Mouse (Mus musculus): Measurements from ENCODE around the gene Dusp23. TPM values are rescaled to one million over a fixed set of nuclear protein-coding genes. Genes with fewer than 3 reads are reported as not detected.

Gene Dusp23
- polyA plus RNA-seq, 1 experiment from 2014 or later: 19.7 TPM

DNA sequence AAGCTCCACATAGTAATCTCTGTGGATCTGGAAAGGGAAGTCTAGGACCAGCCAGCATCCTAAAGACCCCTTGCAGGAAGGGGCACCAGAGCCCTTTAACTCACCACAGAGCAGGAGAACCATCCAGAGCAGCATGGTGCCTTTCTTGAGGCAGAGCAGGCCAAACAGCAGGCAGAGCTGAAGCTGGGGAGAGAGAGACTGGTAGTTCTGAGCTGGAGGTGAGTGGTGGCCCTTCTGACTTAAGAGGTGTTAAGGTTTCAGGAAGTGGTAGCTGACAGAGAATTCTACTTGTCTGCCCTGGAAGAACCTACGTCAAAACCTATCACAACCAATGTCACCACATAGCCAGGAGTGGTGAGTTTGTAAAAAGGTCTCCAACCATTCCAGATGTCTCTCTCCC, 30.4 kb downstream of the Dusp23 start, which contains the start of gene Fcrl6:
Fcrl6 (minus strand) TSS at position 226 of the 400 bp plus-strand sequence.
- Histone ChIP-seq H3K9me3 (ENCODE audit: control insufficient read depth) (no peaks in the 10 kb centered on the region), H3K4me2 (replicated peaks; ENCODE audit: low read depth) (no peak within 1 kb of the TSS), H3K4me3 (ENCODE audit: low read depth, low read length) (no peak within 1 kb of the TSS), H3K9ac (ENCODE audit: low read depth, low read length) (no peak within 1 kb of the TSS), H3K27ac (ENCODE audit: low read depth, low read length) (no peak within 1 kb of the TSS), H3K27me3 (replicated peaks; ENCODE audit: control insufficient read depth, insufficient read depth, low read length) (no peaks in the 10 kb centered on the region), H3K4me1 (replicated peaks; ENCODE audit: control insufficient read depth, insufficient read depth, low read length) (no peaks in the 10 kb centered on the region), H3K36me3 (ENCODE audit: control insufficient read depth, insufficient read depth) (no peaks in the 10 kb centered on the region)
- ATAC-seq: no peak
- TF ChIP-seq CTCF (IDR thresholded peaks at IDR 0.05; ENCODE audit: low read depth): no peak
- 71% methylated on average over 1 of the region's 1 CpGs for WGBS

DNA sequence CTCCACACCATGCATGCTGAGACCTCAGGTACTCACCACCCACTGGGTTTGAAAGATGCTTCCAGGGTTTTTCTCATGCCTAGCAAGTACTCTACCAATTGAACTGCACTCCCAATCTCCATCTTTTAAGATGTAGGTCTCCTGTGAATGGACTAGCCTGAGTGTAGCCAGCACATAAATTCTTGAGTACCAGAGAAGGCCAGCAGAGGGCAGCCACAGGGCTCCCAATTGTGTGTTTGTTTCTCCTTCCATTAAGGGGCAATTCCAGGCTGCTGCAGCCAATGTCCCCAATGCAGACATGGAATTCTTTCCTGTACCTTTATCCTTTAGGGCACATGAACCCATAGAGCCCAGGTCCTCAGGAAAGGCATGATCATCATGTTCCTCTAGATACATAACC, 38.3 kb downstream of the Dusp23 start:
- Histone ChIP-seq H3K4me3 (ENCODE audit: low read depth, low read length) (no peak overlapping the region), H3K27me3 (replicated peaks; ENCODE audit: control insufficient read depth, insufficient read depth, low read length) (no peaks in the 10 kb centered on the region), H3K36me3 (ENCODE audit: control insufficient read depth, insufficient read depth) (no peaks in the 10 kb centered on the region), H3K4me2 (replicated peaks; ENCODE audit: low read depth) (no peak overlapping the region), H3K9me3 (ENCODE audit: control insufficient read depth) (no peaks in the 10 kb centered on the region), H3K9ac (ENCODE audit: low read depth, low read length) (no peak overlapping the region), H3K27ac (ENCODE audit: low read depth, low read length) (no peak overlapping the region), H3K4me1 (replicated peaks; ENCODE audit: control insufficient read depth, insufficient read depth, low read length) (no peaks in the 10 kb centered on the region)
- TF ChIP-seq CTCF (IDR thresholded peaks at IDR 0.05; ENCODE audit: low read depth): peak; percentile 77
- no peak for ATAC-seq

DNA sequence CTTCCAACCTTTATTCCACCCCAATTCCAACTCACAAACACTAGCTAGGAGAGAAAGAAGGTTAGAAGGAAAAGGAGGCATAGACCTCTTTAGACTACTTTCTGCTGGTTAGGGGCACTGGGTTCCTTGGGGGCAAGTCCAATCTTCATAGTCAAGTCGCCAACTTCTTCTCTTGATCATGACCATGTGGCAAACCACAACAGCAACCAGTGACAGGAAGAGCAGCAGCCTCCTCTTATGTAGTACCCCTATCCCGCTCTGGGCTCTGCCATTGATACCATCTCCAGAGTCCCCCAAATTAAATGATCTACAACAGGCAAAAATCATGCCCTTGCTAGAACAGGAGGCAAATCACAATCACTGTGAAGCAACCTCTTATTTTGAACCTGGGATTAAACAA, 38.8 kb downstream of the Dusp23 start:
- ATAC-seq: no peak
- no peak for TF ChIP-seq CTCF (IDR thresholded peaks at IDR 0.05; ENCODE audit: low read depth)
- Histone ChIP-seq H3K27me3 (replicated peaks; ENCODE audit: control insufficient read depth, insufficient read depth, low read length) (no peaks in the 10 kb centered on the region), H3K4me1 (replicated peaks; ENCODE audit: control insufficient read depth, insufficient read depth, low read length) (no peaks in the 10 kb centered on the region), H3K27ac (ENCODE audit: low read depth, low read length) (no peak overlapping the region), H3K4me3 (ENCODE audit: low read depth, low read length) (no peak overlapping the region), H3K4me2 (replicated peaks; ENCODE audit: low read depth) (no peak overlapping the region), H3K9ac (ENCODE audit: low read depth, low read length) (no peak overlapping the region), H3K9me3 (ENCODE audit: control insufficient read depth) (no peaks in the 10 kb centered on the region), H3K36me3 (ENCODE audit: control insufficient read depth, insufficient read depth) (no peaks in the 10 kb centered on the region)
- WGBS: 81% methylated on average over 2 of the region's 2 CpGs

DNA sequence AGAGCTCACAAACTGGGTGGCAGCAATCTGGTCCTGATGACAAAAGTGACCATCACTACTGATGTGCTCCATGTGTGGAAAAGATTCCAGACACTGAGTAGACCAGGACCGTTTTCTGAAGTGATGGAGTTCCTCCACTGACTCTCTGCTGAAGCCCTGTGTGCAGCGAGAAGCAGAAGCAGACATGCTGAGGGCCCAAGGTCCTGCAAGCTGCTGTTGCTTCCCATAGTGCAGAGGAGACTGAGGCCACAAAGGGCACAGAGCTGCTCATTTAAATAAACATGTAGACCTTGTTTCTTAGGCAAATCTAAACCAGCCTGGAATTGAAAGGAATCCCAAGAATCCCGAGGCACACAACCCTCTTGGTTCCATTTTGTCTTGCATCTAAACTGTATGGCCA, 39.4 kb downstream of the Dusp23 start:
- WGBS: 74% methylated on average over 3 of the region's 3 CpGs
- Histone ChIP-seq H3K4me3 (ENCODE audit: low read depth, low read length) (no peak overlapping the region), H3K36me3 (ENCODE audit: control insufficient read depth, insufficient read depth) (no peaks in the 10 kb centered on the region), H3K9ac (ENCODE audit: low read depth, low read length) (no peak overlapping the region), H3K4me2 (replicated peaks; ENCODE audit: low read depth) (no peak overlapping the region), H3K27ac (ENCODE audit: low read depth, low read length) (no peak overlapping the region), H3K27me3 (replicated peaks; ENCODE audit: control insufficient read depth, insufficient read depth, low read length) (no peaks in the 10 kb centered on the region), H3K9me3 (ENCODE audit: control insufficient read depth) (no peaks in the 10 kb centered on the region), H3K4me1 (replicated peaks; ENCODE audit: control insufficient read depth, insufficient read depth, low read length) (no peaks in the 10 kb centered on the region)
- no peak for TF ChIP-seq CTCF (IDR thresholded peaks at IDR 0.05; ENCODE audit: low read depth)
- ATAC-seq: no peak

DNA sequence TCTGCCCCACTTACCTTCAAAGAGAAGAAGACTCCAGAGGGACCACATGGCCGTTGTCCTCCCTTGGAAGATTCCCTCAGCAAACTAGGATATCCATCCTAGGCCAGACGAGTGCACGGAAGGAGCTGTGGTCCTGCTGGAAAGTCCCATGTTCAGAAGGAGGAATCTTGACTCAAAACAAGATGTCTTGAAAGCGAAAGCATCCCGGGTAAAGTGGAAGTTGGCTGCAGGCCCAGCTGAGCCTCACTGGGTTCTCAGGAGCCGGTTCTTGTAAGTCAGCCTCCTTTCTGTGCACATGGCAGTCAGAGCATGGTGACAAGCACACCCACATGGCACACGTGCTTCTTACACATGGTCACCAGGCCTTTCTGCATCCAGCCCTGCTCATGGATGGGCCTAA, 42.4 kb downstream of the Dusp23 start, which contains the start of gene Slamf8:
Slamf8 (minus strand) TSS at position 184 of the 400 bp plus-strand sequence.
- Histone ChIP-seq H3K4me1 (replicated peaks; ENCODE audit: control insufficient read depth, insufficient read depth, low read length) (no peaks in the 10 kb centered on the region), H3K27me3 (replicated peaks; ENCODE audit: control insufficient read depth, insufficient read depth, low read length) (0 out of 2 replicates have a peak, but pooled peaks cover 7% of the 10 kb centered on the region), H3K27ac (ENCODE audit: low read depth, low read length) (no peak within 1 kb of the TSS), H3K9ac (ENCODE audit: low read depth, low read length) (no peak within 1 kb of the TSS), H3K4me3 (ENCODE audit: low read depth, low read length) (no peak within 1 kb of the TSS), H3K4me2 (replicated peaks; ENCODE audit: low read depth) (no peak within 1 kb of the TSS), H3K36me3 (ENCODE audit: control insufficient read depth, insufficient read depth) (no peaks in the 10 kb centered on the region), H3K9me3 (ENCODE audit: control insufficient read depth) (no peaks in the 10 kb centered on the region)
- no peak for TF ChIP-seq CTCF (IDR thresholded peaks at IDR 0.05; ENCODE audit: low read depth)
- 67% methylated on average over 7 of the region's 7 CpGs for WGBS
- no peak for ATAC-seq

DNA sequence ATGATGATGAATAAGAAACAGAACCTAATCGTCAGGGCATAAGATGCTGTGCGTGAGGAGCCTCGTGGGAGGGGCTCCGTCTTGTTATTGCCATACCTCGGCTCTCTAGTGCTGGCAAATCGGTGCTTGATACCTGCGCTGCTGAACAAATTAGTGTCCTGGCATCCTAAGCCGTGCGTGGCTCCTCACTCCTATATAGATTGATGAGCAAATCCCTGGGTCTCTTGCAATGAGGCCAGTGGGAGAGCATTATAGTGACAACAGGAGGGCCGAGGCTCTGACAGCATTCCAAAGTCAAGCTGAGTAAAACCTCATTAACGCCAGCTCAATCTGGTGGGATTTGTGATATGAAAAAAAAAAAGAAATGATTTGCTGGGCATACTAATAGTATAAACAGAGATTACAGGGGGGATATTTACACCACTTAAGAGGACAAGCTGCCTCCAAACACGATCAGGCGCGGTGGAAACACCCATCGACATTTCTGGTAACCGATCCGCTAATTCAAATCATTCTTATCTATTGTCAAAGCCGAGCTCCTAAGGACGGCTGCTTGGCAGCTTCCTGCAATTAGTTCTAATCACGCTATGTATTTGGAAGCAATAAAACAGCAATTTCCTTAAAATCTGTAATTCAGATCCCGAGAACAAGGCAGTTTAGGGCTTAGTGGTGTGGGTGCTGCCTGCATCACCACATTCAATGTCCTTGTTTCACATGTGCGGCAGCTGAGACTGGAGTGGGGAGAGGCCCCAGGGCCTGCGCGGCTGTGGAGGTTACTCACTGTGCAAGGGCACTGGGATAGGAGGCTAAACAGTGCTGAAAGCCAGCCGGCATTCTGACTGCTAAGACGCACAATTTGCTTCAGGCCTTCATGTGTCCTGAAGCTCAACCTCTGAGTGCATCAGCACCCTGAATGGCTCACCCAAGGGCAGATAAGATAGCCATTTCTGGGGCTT, 46.9 kb downstream of the Dusp23 start:
- H3K4me2 ChIP-seq (replicated peaks; ENCODE audit: low read depth): no peak overlapping the region

More for the DNA sequence above, 46.9 kb downstream of the Dusp23 start:
- Histone ChIP-seq H3K27me3 (replicated peaks; ENCODE audit: control insufficient read depth, insufficient read depth, low read length) (0 out of 2 replicates have a peak, but pooled peaks cover 14% of the 10 kb centered on the region), H3K27ac (ENCODE audit: low read depth, low read length) (no peak overlapping the region), H3K36me3 (ENCODE audit: control insufficient read depth, insufficient read depth) (no peaks in the 10 kb centered on the region), H3K4me3 (ENCODE audit: low read depth, low read length) (no peak overlapping the region), H3K9ac (ENCODE audit: low read depth, low read length) (no peak overlapping the region), H3K4me1 (replicated peaks; ENCODE audit: control insufficient read depth, insufficient read depth, low read length) (no peaks in the 10 kb centered on the region), H3K9me3 (ENCODE audit: control insufficient read depth) (no peaks in the 10 kb centered on the region)
- TF ChIP-seq CTCF (IDR thresholded peaks at IDR 0.05; ENCODE audit: low read depth): no peak
- ATAC-seq: no peak
- WGBS: 31% methylated on average over 26 of the region's 26 CpGs

All from intestine, postnatal 0 days (tissue).